Mouse (Mus musculus): Measurements from ENCODE around the gene Slc4a11. TPM values are rescaled to one million over a fixed set of nuclear protein-coding genes. Genes with fewer than 3 reads are reported as not detected.

Slc4a11 gene
- polyA plus RNA-seq (2015; fragmentation: Nextera tagmentation; extraction: Ambion mirVana), result 2.4 and 2.9 TPM in 2 replicates

- peak within 1 kb of the TSS; percentile 100 for H3K4me2 ChIP-seq (replicated peaks; ENCODE audit: low read depth, low read length)
- no peak within 1 kb of the TSS for H3K27ac ChIP-seq (ENCODE audit: low read length)
- no peaks in the 10 kb centered on the region for H3K9me3 ChIP-seq (ENCODE audit: low read length)
- peaks cover 24% of the 10 kb centered on the region for H3K27me3 ChIP-seq (ENCODE audit: insufficient read depth, low read length)
- peak within 1 kb of the TSS; percentile 70 for H3K9ac ChIP-seq (replicated peaks; ENCODE audit: low read length)
- under 1% methylated on average over 65 of the region's 65 CpGs for WGBS
- H3K4me3 ChIP-seq (ENCODE audit: low read length), result peak within 1 kb of the TSS; percentile 59
- H3K36me3 ChIP-seq (ENCODE audit: insufficient read depth, low read length), result no peaks in the 10 kb centered on the region
- peaks cover 10% of the 10 kb centered on the region; the same call in 1 of the 2 replicates for H3K4me1 ChIP-seq (ENCODE audit: insufficient read depth, low read length)
- ATAC-seq (ENCODE audit: low FRiP score, low TSS enrichment), result peak; percentile 82
Observed at GRCm38 (mm10) chr2:130697153-130697810, at the start of gene Slc4a11. TSS of gene Slc4a11 (minus strand) at chr2:130697519.

GRCm38 (mm10) chr2:130743576-130743975 lies 46.3 kb upstream of the Slc4a11 start:
- H3K4me1 ChIP-seq (ENCODE audit: insufficient read depth, low read length), result no peaks in the 10 kb centered on the region
- no peak for ATAC-seq (ENCODE audit: low FRiP score, low TSS enrichment)
- H3K27ac ChIP-seq (ENCODE audit: low read length), result no peak overlapping the region
- 92% methylated on average over 1 of the region's 1 CpGs for WGBS
- peaks cover 76% of the 10 kb centered on the region for H3K36me3 ChIP-seq (ENCODE audit: insufficient read depth, low read length)
- H3K4me3 ChIP-seq (ENCODE audit: low read length), result no peak overlapping the region
- H3K9ac ChIP-seq (replicated peaks; ENCODE audit: low read length), result no peak overlapping the region
- peaks cover 12% of the 10 kb centered on the region; the same call in 1 of the 2 replicates for H3K9me3 ChIP-seq (ENCODE audit: low read length)
- no peak overlapping the region for H3K4me2 ChIP-seq (replicated peaks; ENCODE audit: low read depth, low read length)
- no peaks in the 10 kb centered on the region for H3K27me3 ChIP-seq (ENCODE audit: insufficient read depth, low read length)

- no peak overlapping the region for H3K9ac ChIP-seq (replicated peaks; ENCODE audit: low read length)
- H3K4me3 ChIP-seq (ENCODE audit: low read length), result no peak overlapping the region
- H3K27ac ChIP-seq (ENCODE audit: low read length), result no peak overlapping the region
- H3K9me3 ChIP-seq (ENCODE audit: low read length), result 0 out of 2 replicates have a peak, but pooled peaks cover 6% of the 10 kb centered on the region
- peaks cover 55% of the 10 kb centered on the region for H3K36me3 ChIP-seq (ENCODE audit: insufficient read depth, low read length)
- 73% methylated on average over 4 of the region's 4 CpGs for WGBS
- no peak overlapping the region for H3K4me2 ChIP-seq (replicated peaks; ENCODE audit: low read depth, low read length)
- H3K4me1 ChIP-seq (ENCODE audit: insufficient read depth, low read length), result no peaks in the 10 kb centered on the region
- ATAC-seq (ENCODE audit: low FRiP score, low TSS enrichment), result no peak
- H3K27me3 ChIP-seq (ENCODE audit: insufficient read depth, low read length), result no peaks in the 10 kb centered on the region
Observed at GRCm38 (mm10) chr2:130740096-130740495, 42.8 kb upstream of the Slc4a11 start.

- peaks cover 36% of the 10 kb centered on the region for H3K36me3 ChIP-seq (ENCODE audit: insufficient read depth, low read length)
- WGBS, result 72% methylated on average over 6 of the region's 6 CpGs
- no peak for ATAC-seq (ENCODE audit: low FRiP score, low TSS enrichment)
Observed at GRCm38 (mm10) chr2:130738019-130738418, 40.7 kb upstream of the Slc4a11 start.

GRCm38 (mm10) chr2:130735281-130735680 lies 38.0 kb upstream of the Slc4a11 start:
- Histone ChIP-seq H3K36me3 (ENCODE audit: insufficient read depth, low read length) (peaks cover 39% of the 10 kb centered on the region), H3K4me3 (ENCODE audit: low read length) (no peak overlapping the region), H3K27ac (ENCODE audit: low read length) (no peak overlapping the region), H3K27me3 (ENCODE audit: insufficient read depth, low read length) (no peaks in the 10 kb centered on the region), H3K4me1 (ENCODE audit: insufficient read depth, low read length) (no peaks in the 10 kb centered on the region), H3K9ac (replicated peaks; ENCODE audit: low read length) (no peak overlapping the region), H3K4me2 (replicated peaks; ENCODE audit: low read depth, low read length) (no peak overlapping the region), H3K9me3 (ENCODE audit: low read length) (no peaks in the 10 kb centered on the region)
- WGBS, result 68% methylated on average over 5 of the region's 5 CpGs
- ATAC-seq (ENCODE audit: low FRiP score, low TSS enrichment), result no peak

More at GRCm38 (mm10) chr2:130738019-130738418, 40.7 kb upstream of the Slc4a11 start:
- H3K4me2 ChIP-seq (replicated peaks; ENCODE audit: low read depth, low read length), result no peak overlapping the region
- H3K4me1 ChIP-seq (ENCODE audit: insufficient read depth, low read length), result no peaks in the 10 kb centered on the region
- H3K9ac ChIP-seq (replicated peaks; ENCODE audit: low read length), result no peak overlapping the region
- no peaks in the 10 kb centered on the region for H3K9me3 ChIP-seq (ENCODE audit: low read length)
- no peak overlapping the region for H3K4me3 ChIP-seq (ENCODE audit: low read length)
- H3K27me3 ChIP-seq (ENCODE audit: insufficient read depth, low read length), result no peaks in the 10 kb centered on the region
- H3K27ac ChIP-seq (ENCODE audit: low read length), result no peak overlapping the region

GRCm38 (mm10) chr2:130733444-130733843 lies 36.1 kb upstream of the Slc4a11 start:
- ATAC-seq (ENCODE audit: low FRiP score, low TSS enrichment), result no peak
- H3K36me3 ChIP-seq (ENCODE audit: insufficient read depth, low read length), result peaks cover 40% of the 10 kb centered on the region

GRCm38 (mm10) chr2:130731855-130732254 lies 34.5 kb upstream of the Slc4a11 start:
- no peak for ATAC-seq (ENCODE audit: low FRiP score, low TSS enrichment)

More at GRCm38 (mm10) chr2:130733444-130733843, 36.1 kb upstream of the Slc4a11 start:
- WGBS, result 65% methylated on average over 3 of the region's 3 CpGs
- Histone ChIP-seq H3K4me3 (ENCODE audit: low read length) (no peak overlapping the region), H3K4me2 (replicated peaks; ENCODE audit: low read depth, low read length) (no peak overlapping the region), H3K27me3 (ENCODE audit: insufficient read depth, low read length) (no peaks in the 10 kb centered on the region), H3K27ac (ENCODE audit: low read length) (no peak overlapping the region), H3K9me3 (ENCODE audit: low read length) (no peaks in the 10 kb centered on the region), H3K9ac (replicated peaks; ENCODE audit: low read length) (no peak overlapping the region), H3K4me1 (ENCODE audit: insufficient read depth, low read length) (no peaks in the 10 kb centered on the region)

GRCm38 (mm10) chr2:130730746-130731145 lies 33.4 kb upstream of the Slc4a11 start:
- WGBS, result 83% methylated on average over 9 of the region's 9 CpGs
- Histone ChIP-seq H3K27ac (ENCODE audit: low read length) (no peak overlapping the region), H3K9ac (replicated peaks; ENCODE audit: low read length) (no peak overlapping the region), H3K4me2 (replicated peaks; ENCODE audit: low read depth, low read length) (no peak overlapping the region), H3K4me3 (ENCODE audit: low read length) (no peak overlapping the region), H3K27me3 (ENCODE audit: insufficient read depth, low read length) (no peaks in the 10 kb centered on the region), H3K9me3 (ENCODE audit: low read length) (no peaks in the 10 kb centered on the region), H3K4me1 (ENCODE audit: insufficient read depth, low read length) (no peaks in the 10 kb centered on the region), H3K36me3 (ENCODE audit: insufficient read depth, low read length) (peaks cover 56% of the 10 kb centered on the region)
- no peak for ATAC-seq (ENCODE audit: low FRiP score, low TSS enrichment)

More at GRCm38 (mm10) chr2:130731855-130732254, 34.5 kb upstream of the Slc4a11 start:
- peaks cover 52% of the 10 kb centered on the region for H3K36me3 ChIP-seq (ENCODE audit: insufficient read depth, low read length)
- H3K4me3 ChIP-seq (ENCODE audit: low read length), result no peak overlapping the region
- WGBS, result 42% methylated on average over 5 of the region's 5 CpGs
- H3K9me3 ChIP-seq (ENCODE audit: low read length), result no peaks in the 10 kb centered on the region
- no peak overlapping the region for H3K4me2 ChIP-seq (replicated peaks; ENCODE audit: low read depth, low read length)
- no peaks in the 10 kb centered on the region for H3K4me1 ChIP-seq (ENCODE audit: insufficient read depth, low read length)
- no peak overlapping the region for H3K27ac ChIP-seq (ENCODE audit: low read length)
- no peak overlapping the region for H3K9ac ChIP-seq (replicated peaks; ENCODE audit: low read length)
- no peaks in the 10 kb centered on the region for H3K27me3 ChIP-seq (ENCODE audit: insufficient read depth, low read length)

- Histone ChIP-seq H3K4me1 (ENCODE audit: insufficient read depth, low read length) (no peaks in the 10 kb centered on the region), H3K4me2 (replicated peaks; ENCODE audit: low read depth, low read length) (no peak overlapping the region), H3K9ac (replicated peaks; ENCODE audit: low read length) (no peak overlapping the region), H3K36me3 (ENCODE audit: insufficient read depth, low read length) (peaks cover 56% of the 10 kb centered on the region), H3K27ac (ENCODE audit: low read length) (no peak overlapping the region), H3K9me3 (ENCODE audit: low read length) (no peaks in the 10 kb centered on the region), H3K4me3 (ENCODE audit: low read length) (no peak overlapping the region), H3K27me3 (ENCODE audit: insufficient read depth, low read length) (no peaks in the 10 kb centered on the region)
- ATAC-seq (ENCODE audit: low FRiP score, low TSS enrichment), result no peak
- 98% methylated on average over 2 of the region's 2 CpGs for WGBS
Observed at GRCm38 (mm10) chr2:130728906-130729585, 31.7 kb upstream of the Slc4a11 start.

GRCm38 (mm10) chr2:130727752-130728151 lies 30.4 kb upstream of the Slc4a11 start:
- Histone ChIP-seq H3K36me3 (ENCODE audit: insufficient read depth, low read length) (peaks cover 60% of the 10 kb centered on the region), H3K4me3 (ENCODE audit: low read length) (no peak overlapping the region), H3K27ac (ENCODE audit: low read length) (no peak overlapping the region), H3K4me1 (ENCODE audit: insufficient read depth, low read length) (no peaks in the 10 kb centered on the region), H3K27me3 (ENCODE audit: insufficient read depth, low read length) (no peaks in the 10 kb centered on the region), H3K9ac (replicated peaks; ENCODE audit: low read length) (no peak overlapping the region), H3K9me3 (ENCODE audit: low read length) (no peaks in the 10 kb centered on the region), H3K4me2 (replicated peaks; ENCODE audit: low read depth, low read length) (no peak overlapping the region)
- no peak for ATAC-seq (ENCODE audit: low FRiP score, low TSS enrichment)
- 81% methylated on average over 1 of the region's 1 CpGs for WGBS
